Mouse (Mus musculus) limb, embryonic 12.5 days (tissue): Measurements from ENCODE around the gene Mapk13. TPM values are rescaled to one million over a fixed set of nuclear protein-coding genes. Genes with fewer than 3 reads are reported as not detected.
"Not testable (repeated sequence)": the region's sequence is repeated elsewhere in the genome, so short reads cannot be mapped to it uniquely, and the experiment has no call there.

Experiments
- ATAC-seq: fragments of 200-750 bp; cut with Nextera tagmentation; 2 replicates; pipeline ENCODE4 v1.8.0; 2017; ENCODE audit warnings: low read depth, moderate TSS enrichment; ENCODE audit not compliant: insufficient number of reproducible peaks, insufficient read depth, low FRiP score, low TSS enrichment
- H3K27ac ChIP-seq: fragments of 300-500 bp; sonication (generic); 2 replicates; pipeline ENCODE4 v1.5.1; 2016; ENCODE audit warnings: mild to moderate bottlenecking, moderate library complexity
- H3K27me3 ChIP-seq: fragments of 300-500 bp; sonication (generic); 2 replicates; pipeline ENCODE4 v1.6.1; 2016; ENCODE audit warnings: mild to moderate bottlenecking, moderate library complexity
- H3K36me3 ChIP-seq: fragments of 300-500 bp; sonication (generic); 2 replicates; pipeline ENCODE4 v1.6.1; 2016; ENCODE audit warnings: mild to moderate bottlenecking, moderate library complexity
- H3K4me1 ChIP-seq: fragments of 300-500 bp; sonication (generic); replicated peaks from 2 replicates; pipeline ENCODE4 v1.6.1; 2016
- H3K4me2 ChIP-seq: fragments of 300-500 bp; sonication (generic); 2 replicates; pipeline ENCODE4 v1.6.1; 2016; ENCODE audit warnings: mild to moderate bottlenecking, moderate library complexity
- H3K4me3 ChIP-seq: fragments of 300-500 bp; sonication (generic); replicated peaks from 2 replicates; pipeline ENCODE4 v1.5.1; 2016; ENCODE audit warnings: mild to moderate bottlenecking
- H3K9ac ChIP-seq: fragments of 300-500 bp; sonication (generic); replicated peaks from 2 replicates; pipeline ENCODE4 v1.6.1; 2016; ENCODE audit warnings: mild to moderate bottlenecking, moderate library complexity
- H3K9me3 ChIP-seq: fragments of 300-500 bp; sonication (generic); 2 replicates; pipeline ENCODE4 v1.6.1; 2016; ENCODE audit warnings: mild to moderate bottlenecking, moderate library complexity
- WGBS: fragments of 180-500 bp; shearing (Covaris S2); methylation state at CpG from one replicate; pipeline ENCODE4 v1.1.7; 2016; 5-methylcytosine and 5-hydroxymethylcytosine counted together
- polyA plus RNA-seq: library from polyadenylated mRNA; unstranded; fragments of >200 nt; fragmentation: Nextera tagmentation; extraction: Ambion mirVana; gene quantifications from 2 replicates; pipeline ENCODE4 v1.2.1, GENCODE M21; 2016

The Mapk13 gene
- polyA plus RNA-seq, 1 experiment from 2014 or later, result 13.5 TPM

GRCm38 (mm10) chr17:28816326-28816725 lies 47.2 kb downstream of the Mapk13 start:
- peaks cover 96% of the 10 kb centered on the region for H3K36me3 ChIP-seq
- not testable (repeated sequence) for H3K9ac ChIP-seq, H3K9me3 ChIP-seq, H3K27me3 ChIP-seq, H3K4me3 ChIP-seq, H3K4me1 ChIP-seq, ATAC-seq, H3K4me2 ChIP-seq, H3K27ac ChIP-seq
- 96% methylated on average over 10 of the region's 10 CpGs for WGBS

GRCm38 (mm10) chr17:28816875-28817811 lies 48.0 kb downstream of the Mapk13 start:
- Histone ChIP-seq H3K36me3 (peaks cover 97% of the 10 kb centered on the region), H3K27ac (no peak overlapping the region), H3K4me3 (no peak overlapping the region), H3K9me3 (no peaks in the 10 kb centered on the region), H3K9ac (no peak overlapping the region), H3K27me3 (no peaks in the 10 kb centered on the region), H3K4me1 (no peaks in the 10 kb centered on the region), H3K4me2 (no peak overlapping the region)
- no peak for ATAC-seq
- WGBS, result 96% methylated on average over 25 of the region's 25 CpGs

GRCm38 (mm10) chr17:28820189-28820588 lies 51.1 kb downstream of the Mapk13 start:
- no peak overlapping the region for H3K4me3 ChIP-seq
- no peak overlapping the region for H3K9ac ChIP-seq
- no peaks in the 10 kb centered on the region for H3K4me1 ChIP-seq
- H3K36me3 ChIP-seq, result peaks cover 97% of the 10 kb centered on the region
- 81% methylated on average over 2 of the region's 2 CpGs for WGBS
- H3K27me3 ChIP-seq, result no peaks in the 10 kb centered on the region
- no peak overlapping the region for H3K27ac ChIP-seq
- no peak overlapping the region for H3K4me2 ChIP-seq
- H3K9me3 ChIP-seq, result no peaks in the 10 kb centered on the region
- ATAC-seq, result no peak

- H3K27ac ChIP-seq, result no peak overlapping the region
- no peak; the same call in 1 of the 2 replicates for ATAC-seq
- no peaks in the 10 kb centered on the region for H3K9me3 ChIP-seq
- H3K4me2 ChIP-seq, result no peak overlapping the region
- peaks cover 99% of the 10 kb centered on the region for H3K36me3 ChIP-seq
- H3K27me3 ChIP-seq, result no peaks in the 10 kb centered on the region
- no peaks in the 10 kb centered on the region for H3K4me1 ChIP-seq
- no peak overlapping the region for H3K9ac ChIP-seq
- no peak overlapping the region for H3K4me3 ChIP-seq
- 91% methylated on average over 13 of the region's 13 CpGs for WGBS
These were observed 54.1 kb downstream of the Mapk13 start for GRCm38 (mm10) chr17:28823004-28823745.

GRCm38 (mm10) chr17:28823749-28824148 lies 54.7 kb downstream of the Mapk13 start:
- WGBS, result 91% methylated on average over 11 of the region's 11 CpGs
- H3K9ac ChIP-seq, result no peak overlapping the region
- H3K36me3 ChIP-seq, result peaks cover 99% of the 10 kb centered on the region
- no peaks in the 10 kb centered on the region for H3K4me1 ChIP-seq
- no peaks in the 10 kb centered on the region for H3K27me3 ChIP-seq
- no peak overlapping the region for H3K27ac ChIP-seq
- ATAC-seq, result no peak
- H3K9me3 ChIP-seq, result no peaks in the 10 kb centered on the region
- H3K4me3 ChIP-seq, result no peak overlapping the region
- H3K4me2 ChIP-seq, result no peak overlapping the region

- H3K27ac ChIP-seq, result no peak overlapping the region
- no peaks in the 10 kb centered on the region for H3K27me3 ChIP-seq
- 79% methylated on average over 6 of the region's 6 CpGs for WGBS
- peaks cover 100% of the 10 kb centered on the region for H3K36me3 ChIP-seq
- no peaks in the 10 kb centered on the region for H3K9me3 ChIP-seq
- H3K4me3 ChIP-seq, result no peak overlapping the region
- no peak overlapping the region for H3K9ac ChIP-seq
- no peak for ATAC-seq
- no peak overlapping the region for H3K4me2 ChIP-seq
- H3K4me1 ChIP-seq, result no peaks in the 10 kb centered on the region
These were observed 55.8 kb downstream of the Mapk13 start for GRCm38 (mm10) chr17:28824896-28825295.

GRCm38 (mm10) chr17:28825359-28826041 lies 56.4 kb downstream of the Mapk13 start:
- no peak for ATAC-seq
- H3K4me2 ChIP-seq, result no peak overlapping the region
- 87% methylated on average over 6 of the region's 6 CpGs for WGBS
- H3K27ac ChIP-seq, result no peak overlapping the region
- no peaks in the 10 kb centered on the region for H3K9me3 ChIP-seq
- no peak overlapping the region for H3K9ac ChIP-seq
- no peaks in the 10 kb centered on the region for H3K4me1 ChIP-seq
- no peak overlapping the region for H3K4me3 ChIP-seq
- peaks cover 100% of the 10 kb centered on the region for H3K36me3 ChIP-seq
- H3K27me3 ChIP-seq, result no peaks in the 10 kb centered on the region

GRCm38 (mm10) chr17:28827665-28828231 lies 58.7 kb downstream of the Mapk13 start:
- no peak overlapping the region for H3K27ac ChIP-seq
- H3K27me3 ChIP-seq, result no peaks in the 10 kb centered on the region
- H3K4me3 ChIP-seq, result no peak overlapping the region
- WGBS, result 88% methylated on average over 8 of the region's 8 CpGs
- H3K4me1 ChIP-seq, result no peaks in the 10 kb centered on the region
- no peak overlapping the region for H3K9ac ChIP-seq
- peaks cover 100% of the 10 kb centered on the region for H3K36me3 ChIP-seq
- no peaks in the 10 kb centered on the region for H3K9me3 ChIP-seq
- no peak overlapping the region for H3K4me2 ChIP-seq
- no peak for ATAC-seq

GRCm38 (mm10) chr17:28829120-28829519 lies 60.0 kb downstream of the Mapk13 start:
- ATAC-seq, result no peak
- Histone ChIP-seq H3K27me3 (no peaks in the 10 kb centered on the region), H3K9ac (no peak overlapping the region), H3K4me1 (no peaks in the 10 kb centered on the region), H3K4me3 (no peak overlapping the region), H3K27ac (peak overlapping the region; percentile 9; the same call in 1 of the 2 replicates), H3K36me3 (peaks cover 100% of the 10 kb centered on the region), H3K4me2 (no peak overlapping the region), H3K9me3 (no peaks in the 10 kb centered on the region)
- WGBS, result 88% methylated on average over 14 of the region's 14 CpGs
